Mouse (Mus musculus) fat pad, adult 2 months (tissue): Measurements from ENCODE around the gene Gm20931.
"Not testable (repeated sequence)": the region's sequence is repeated elsewhere in the genome, so short reads cannot be mapped to it uniquely, and the experiment has no call there.

Experiments
- DNase-seq: peaks from one replicate; pipeline ENCODE4 v3.0.0-alpha.2; 2011; ENCODE audit warnings: low read depth, low spot score; ENCODE audit errors: extremely low read depth

The Gm20931 gene

DNA sequence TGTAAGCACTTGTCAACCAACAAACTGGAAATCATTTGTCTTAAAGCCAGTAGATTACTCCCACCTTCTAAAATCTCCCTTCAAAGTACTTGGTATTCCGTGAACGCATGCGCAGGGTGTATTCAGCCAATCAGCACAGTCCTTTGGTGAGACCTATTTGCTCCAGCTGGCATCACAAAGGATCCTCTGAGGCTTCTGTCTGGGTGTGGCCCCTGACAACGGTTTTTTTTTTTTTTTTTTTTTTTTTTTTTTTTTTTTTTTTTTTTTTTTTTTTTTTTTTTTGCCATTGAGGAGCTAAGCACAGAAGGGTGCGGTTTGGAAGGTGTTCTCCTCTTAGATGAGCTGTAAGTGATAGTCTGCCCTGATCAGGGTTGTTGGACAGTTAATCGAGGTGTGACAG lies at the start of gene Gm20931:
TSS of gene Gm20931 (plus strand) at position 301 of the 400 bp plus-strand sequence.
- DNase-seq, result not testable (repeated sequence)
